Mouse (Mus musculus) CH12.LX (cell line): Measurements from ENCODE around the gene H1foo.

ENCODE experiments used
- CTCF ChIP-seq, 2 experiments: IDR thresholded peaks in 1 of 2; conservative IDR thresholded peaks in 1 of 2; 2 replicates each; pipeline ENCODE4 v1.5.1; 2011 to 2012; ENCODE audit warnings: low read depth in 2 of 2, low read length in 2 of 2, improper control_type of control experiment in 1 of 2, inconsistent platforms in 1 of 2, mild to moderate bottlenecking in 1 of 2, moderate library complexity in 1 of 2
- GABPA ChIP-seq: IDR thresholded peaks from 2 replicates; pipeline ENCODE4 v1.6.1; 2012; ENCODE audit warnings: low read depth, low read length, improper control_type of control experiment, inconsistent platforms; ENCODE audit not compliant: insufficient replicate concordance
- JUN ChIP-seq: IDR thresholded peaks from 2 replicates; pipeline ENCODE4 v1.6.1; 2011; ENCODE audit warnings: low read depth, mild to moderate bottlenecking, low read length, improper control_type of control experiment, moderate library complexity; ENCODE audit not compliant: insufficient read depth
- MAFK ChIP-seq: IDR thresholded peaks from 2 replicates; pipeline ENCODE4 v1.6.1; 2011; ENCODE audit warnings: low read length, improper control_type of control experiment; ENCODE audit not compliant: insufficient replicate concordance
- NELFE ChIP-seq: IDR thresholded peaks from 2 replicates; pipeline ENCODE4 v1.6.1; 2011; ENCODE audit warnings: low read depth, low read length, improper control_type of control experiment
- POLR2A ChIP-seq: IDR thresholded peaks from 2 replicates; pipeline ENCODE4 v1.6.1; 2011; ENCODE audit warnings: low read depth, mild to moderate bottlenecking, improper control_type of control experiment, low read length
- POLR2AphosphoS2 ChIP-seq: IDR thresholded peaks from 2 replicates; pipeline ENCODE4 v1.6.1; 2011; ENCODE audit warnings: low read depth, low read length, improper control_type of control experiment
- ZMIZ1 ChIP-seq: IDR thresholded peaks from 2 replicates; pipeline ENCODE4 v1.6.1; 2012; ENCODE audit warnings: low read depth, mild to moderate bottlenecking, inconsistent platforms, low read length, improper control_type of control experiment

DNA sequence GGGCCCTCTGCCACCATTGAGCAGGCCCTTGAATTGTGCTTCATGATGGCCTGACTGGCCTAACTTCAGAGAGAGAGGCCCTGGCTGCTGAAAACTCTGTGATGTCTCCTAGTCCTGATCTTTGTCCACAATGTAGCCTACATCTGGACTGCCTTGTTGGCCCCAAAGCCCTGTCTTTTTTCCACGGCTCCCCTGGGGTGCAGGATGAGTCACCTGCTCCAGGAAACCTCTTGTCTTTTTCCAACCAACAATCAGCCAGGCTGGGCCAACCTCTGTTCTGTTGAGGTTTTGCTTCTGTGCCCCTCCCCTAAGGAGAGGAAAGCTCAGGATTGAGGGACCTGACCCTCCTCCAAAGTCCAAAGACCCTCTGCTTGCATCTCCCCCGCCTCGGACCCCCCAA, 17.0 kb downstream of the H1foo start:
- TF ChIP-seq MAFK (no peak), ZMIZ1 (no peak), JUN (no peak), NELFE (no peak), CTCF (conservative IDR thresholded peaks at IDR 0.05 in 1 of 2, IDR thresholded peaks at IDR 0.05 in 1 of 2; ENCODE audit: low read depth in 2 of 2, low read length in 2 of 2) (no peak), POLR2A (no peak), GABPA (no peak), POLR2AphosphoS2 (no peak)
